Mouse (Mus musculus): ENCODE data around the gene Gsc2. TPM values are rescaled to one million over a fixed set of nuclear protein-coding genes. Genes with fewer than 3 reads are reported as not detected.
A peak's percentile ranks its signal among the peaks of the same experiment; 100 is the strongest.
"Not testable (repeated sequence)": the region's sequence is repeated elsewhere in the genome, so short reads cannot be mapped to it uniquely, and the experiment has no call there.

Gene Gsc2
- total RNA-seq (2014; fragmentation: Nextera tagmentation) (not detected in 2 replicates), total RNA-seq (2017) (not detected in 2 replicates), polyA plus RNA-seq (2012) (not detected in 2 replicates)

DNA sequence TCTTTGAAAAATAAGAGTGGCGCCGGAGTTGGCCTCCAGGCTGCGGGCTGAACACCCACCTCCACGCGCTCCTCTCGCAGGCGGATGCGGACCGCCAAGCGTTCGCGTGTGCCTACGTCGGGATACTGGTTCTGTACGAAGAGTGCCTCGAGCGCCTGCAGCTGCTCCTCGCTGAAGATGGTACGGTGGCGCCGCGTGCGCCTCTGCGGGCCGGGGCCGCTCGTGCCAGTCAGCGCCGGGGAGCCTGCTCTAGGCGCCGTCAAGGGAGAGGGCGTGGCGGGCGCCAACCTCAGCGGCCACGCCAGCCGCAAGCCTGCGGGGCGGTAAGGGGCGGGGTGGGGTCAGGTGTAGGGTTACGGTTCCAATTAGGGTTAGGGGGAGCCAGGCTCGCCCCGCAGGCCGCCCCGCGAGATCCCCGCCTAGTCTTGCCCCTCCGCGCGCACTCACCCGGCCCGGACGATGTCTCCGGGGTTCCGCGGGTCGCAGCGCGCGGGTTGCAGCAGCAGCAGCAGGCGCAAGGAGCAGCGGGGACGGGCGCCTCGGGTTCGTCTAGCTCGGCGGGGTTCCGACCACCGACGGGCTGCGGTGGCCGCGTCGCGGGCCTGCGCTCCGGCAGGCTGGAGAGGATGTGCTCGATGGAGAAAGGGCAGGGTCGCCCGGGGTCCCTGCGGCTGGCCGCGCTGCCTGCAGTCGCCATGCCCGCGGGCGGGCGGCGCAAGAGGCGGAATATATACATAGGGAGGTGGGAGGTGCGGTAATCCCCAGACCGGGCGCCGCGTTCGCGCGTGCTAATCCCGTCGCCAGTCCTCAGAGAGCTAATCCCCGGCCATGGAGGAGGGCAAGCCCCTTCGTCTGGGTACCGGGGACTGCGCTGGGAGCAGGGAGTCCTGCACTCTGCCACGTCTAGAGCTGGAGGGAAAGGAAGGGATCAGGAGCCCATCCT, at the start of gene Gsc2:
Gsc2 (minus strand) TSS at position 753 of the 943 bp plus-strand sequence.
- H3K27me3 ChIP-seq (ENCODE audit: insufficient read depth, low read length), result peaks cover 47% of the 10 kb centered on the region
- H3K9me3 ChIP-seq (replicated peaks), result peaks cover 11% of the 10 kb centered on the region
- TF ChIP-seq CTCF (IDR thresholded peaks at IDR 0.05; ENCODE audit: low read depth, low read length) (no peak), GATA2 (IDR thresholded peaks at IDR 0.05; ENCODE audit: borderline replicate concordance, low read depth, low read length) (no peak), POLR2AphosphoS5 (IDR thresholded peaks at IDR 0.05; ENCODE audit: insufficient replicate concordance, low read depth, low read length) (no peak), GATA1 (IDR thresholded peaks at IDR 0.05; ENCODE audit: borderline replicate concordance, low read length) (no peak), TAL1 (conservative IDR thresholded peaks at IDR 0.05; ENCODE audit: low read depth, low read length) (no peak)
- no peak for ATAC-seq (ENCODE audit: extremely low read depth, insufficient number of reproducible peaks, low FRiP score, poor library complexity, severe bottlenecking)
- H3K36me3 ChIP-seq (replicated peaks), result peaks cover 5% of the 10 kb centered on the region
- no peak within 1 kb of the TSS; the same call in 1 of the 2 replicates for H3K4me3 ChIP-seq (ENCODE audit: low read depth, low read length)
- H3K4me1 ChIP-seq (ENCODE audit: insufficient read depth, low read depth, low read length), result peaks cover 9% of the 10 kb centered on the region
- no peak for DNase-seq (ENCODE audit: low spot score)

- Histone ChIP-seq H3K27me3 (ENCODE audit: insufficient read depth, low read length) (peaks cover 13% of the 10 kb centered on the region; the same call in 1 of the 2 replicates), H3K36me3 (replicated peaks) (no peaks in the 10 kb centered on the region), H3K4me3 (ENCODE audit: low read depth, low read length) (no peak overlapping the region), H3K9me3 (replicated peaks) (no peaks in the 10 kb centered on the region), H3K4me1 (ENCODE audit: insufficient read depth, low read depth, low read length) (no peaks in the 10 kb centered on the region)
- no peak for TF ChIP-seq POLR2AphosphoS5 (IDR thresholded peaks at IDR 0.05; ENCODE audit: insufficient replicate concordance, low read depth, low read length)
- TF ChIP-seq TAL1 (conservative IDR thresholded peaks at IDR 0.05; ENCODE audit: low read depth, low read length), result no peak
- no peak for TF ChIP-seq GATA2 (IDR thresholded peaks at IDR 0.05; ENCODE audit: borderline replicate concordance, low read depth, low read length)
- no peak for TF ChIP-seq GATA1 (IDR thresholded peaks at IDR 0.05; ENCODE audit: borderline replicate concordance, low read length)
- TF ChIP-seq CTCF (IDR thresholded peaks at IDR 0.05; ENCODE audit: low read depth, low read length), result no peak
- DNase-seq (ENCODE audit: low spot score) (no peak), ATAC-seq (ENCODE audit: extremely low read depth, insufficient number of reproducible peaks, low FRiP score, poor library complexity, severe bottlenecking) (no peak)
Observed at GRCm38 (mm10) chr16:17962091-17962490, 47.2 kb upstream of the Gsc2 start.

DNA sequence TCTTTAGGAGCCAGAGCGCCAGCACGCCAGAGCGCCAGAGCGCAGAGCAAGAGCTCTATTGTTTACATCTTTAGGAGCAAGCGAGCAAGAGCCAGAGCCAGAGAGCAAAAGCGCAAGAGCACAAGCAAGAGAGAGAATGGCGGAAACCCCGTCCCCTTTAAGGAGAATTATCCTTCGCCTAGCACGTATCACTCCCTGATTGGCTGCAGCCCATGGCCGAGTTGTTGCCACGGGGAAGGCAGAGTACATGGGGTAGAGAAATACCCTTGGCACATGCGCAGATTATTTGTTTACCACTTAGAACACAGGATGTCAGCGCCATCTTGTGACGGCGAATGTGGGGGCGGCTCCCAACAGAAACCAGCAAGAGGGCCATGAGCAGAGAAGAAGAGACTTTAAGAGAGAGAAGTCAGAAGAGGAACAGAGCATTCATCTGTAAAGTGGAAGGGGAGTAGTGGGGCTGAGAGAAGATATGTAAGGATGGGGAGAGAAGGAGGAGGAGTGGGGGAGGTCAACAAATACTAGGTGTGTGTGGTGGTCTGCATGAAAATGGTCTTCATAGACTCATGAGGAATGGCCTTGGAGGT, 41.3 kb upstream of the Gsc2 start:
- H3K9me3 ChIP-seq (replicated peaks); H3K4me3 ChIP-seq (ENCODE audit: low read depth, low read length); H3K36me3 ChIP-seq (replicated peaks); DNase-seq (ENCODE audit: low spot score); ATAC-seq (ENCODE audit: extremely low read depth, insufficient number of reproducible peaks, low FRiP score, poor library complexity, severe bottlenecking); H3K27me3 ChIP-seq (ENCODE audit: insufficient read depth, low read length); H3K4me1 ChIP-seq (ENCODE audit: insufficient read depth, low read depth, low read length): not testable (repeated sequence)

DNA sequence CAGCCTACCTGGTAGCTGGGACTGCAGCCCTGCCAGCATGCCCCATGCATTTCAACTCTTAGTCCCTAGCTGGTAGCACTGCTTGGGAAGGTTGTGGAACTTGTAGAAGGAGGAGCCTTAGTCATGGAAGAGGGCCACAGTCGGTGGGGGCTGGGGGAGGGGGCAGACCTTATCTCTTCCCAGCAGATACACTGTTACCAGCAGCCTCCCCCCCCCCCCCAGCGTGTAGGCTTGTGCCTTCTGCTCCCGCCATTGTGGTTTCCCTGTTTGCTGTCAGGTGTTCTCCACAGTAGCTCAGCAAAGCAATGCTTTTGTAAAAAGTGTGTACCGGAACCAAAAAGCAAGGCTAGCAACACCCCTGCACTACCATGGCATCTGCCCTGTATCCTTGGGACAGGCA, 36.8 kb upstream of the Gsc2 start:
- TF ChIP-seq GATA2 (IDR thresholded peaks at IDR 0.05; ENCODE audit: borderline replicate concordance, low read depth, low read length) (no peak), CTCF (IDR thresholded peaks at IDR 0.05; ENCODE audit: low read depth, low read length) (no peak), TAL1 (conservative IDR thresholded peaks at IDR 0.05; ENCODE audit: low read depth, low read length) (no peak), GATA1 (IDR thresholded peaks at IDR 0.05; ENCODE audit: borderline replicate concordance, low read length) (no peak)
- peaks cover 5% of the 10 kb centered on the region for H3K9me3 ChIP-seq (replicated peaks)
- no peak overlapping the region for H3K4me3 ChIP-seq (ENCODE audit: low read depth, low read length)
- H3K27me3 ChIP-seq (ENCODE audit: insufficient read depth, low read length), result 0 out of 2 replicates have a peak, but pooled peaks cover 2% of the 10 kb centered on the region
- peaks cover 12% of the 10 kb centered on the region for H3K4me1 ChIP-seq (ENCODE audit: insufficient read depth, low read depth, low read length)
- ATAC-seq (ENCODE audit: extremely low read depth, insufficient number of reproducible peaks, low FRiP score, poor library complexity, severe bottlenecking), result no peak
- H3K36me3 ChIP-seq (replicated peaks), result no peaks in the 10 kb centered on the region
- no peak for DNase-seq (ENCODE audit: low spot score)

GRCm38 (mm10) chr16:17950068-17950467, 35.2 kb upstream of the Gsc2 start:
- H3K36me3 ChIP-seq (replicated peaks), result no peaks in the 10 kb centered on the region
- H3K4me3 ChIP-seq (ENCODE audit: low read depth, low read length), result no peak overlapping the region
- no peak for ATAC-seq (ENCODE audit: extremely low read depth, insufficient number of reproducible peaks, low FRiP score, poor library complexity, severe bottlenecking)
- peaks cover 5% of the 10 kb centered on the region for H3K9me3 ChIP-seq (replicated peaks)
- DNase-seq (ENCODE audit: low spot score), result no peak
- H3K4me1 ChIP-seq (ENCODE audit: insufficient read depth, low read depth, low read length), result peaks cover 18% of the 10 kb centered on the region
- H3K27me3 ChIP-seq (ENCODE audit: insufficient read depth, low read length), result peaks cover 10% of the 10 kb centered on the region
- TF ChIP-seq GATA1 (IDR thresholded peaks at IDR 0.05; ENCODE audit: borderline replicate concordance, low read length) (no peak), TAL1 (conservative IDR thresholded peaks at IDR 0.05; ENCODE audit: low read depth, low read length) (no peak), POLR2AphosphoS5 (IDR thresholded peaks at IDR 0.05; ENCODE audit: insufficient replicate concordance, low read depth, low read length) (no peak), CTCF (IDR thresholded peaks at IDR 0.05; ENCODE audit: low read depth, low read length) (no peak), GATA2 (IDR thresholded peaks at IDR 0.05; ENCODE audit: borderline replicate concordance, low read depth, low read length) (no peak)

- DNase-seq (ENCODE audit: low spot score), result no peak
- H3K4me3 ChIP-seq (ENCODE audit: low read depth, low read length), result no peak overlapping the region
- H3K9me3 ChIP-seq (replicated peaks), result peaks cover 5% of the 10 kb centered on the region
- TF ChIP-seq GATA2 (IDR thresholded peaks at IDR 0.05; ENCODE audit: borderline replicate concordance, low read depth, low read length), result no peak
- no peak for TF ChIP-seq CTCF (IDR thresholded peaks at IDR 0.05; ENCODE audit: low read depth, low read length)
- TF ChIP-seq TAL1 (conservative IDR thresholded peaks at IDR 0.05; ENCODE audit: low read depth, low read length), result no peak
- TF ChIP-seq POLR2AphosphoS5 (IDR thresholded peaks at IDR 0.05; ENCODE audit: insufficient replicate concordance, low read depth, low read length), result no peak
- TF ChIP-seq GATA1 (IDR thresholded peaks at IDR 0.05; ENCODE audit: borderline replicate concordance, low read length), result no peak
- H3K27me3 ChIP-seq (ENCODE audit: insufficient read depth, low read length), result peaks cover 12% of the 10 kb centered on the region
- ATAC-seq (ENCODE audit: extremely low read depth, insufficient number of reproducible peaks, low FRiP score, poor library complexity, severe bottlenecking), result 0 out of 2 replicates have a peak, but pooled peaks have one; percentile 22
- H3K36me3 ChIP-seq (replicated peaks), result no peaks in the 10 kb centered on the region
- H3K4me1 ChIP-seq (ENCODE audit: insufficient read depth, low read depth, low read length), result peaks cover 20% of the 10 kb centered on the region
Observed at GRCm38 (mm10) chr16:17949421-17949877, 34.6 kb upstream of the Gsc2 start.

All from G1E (cell line).